Mouse (Mus musculus): ENCODE measurements around the gene Slc25a24. TPM values are rescaled to one million over a fixed set of nuclear protein-coding genes. Genes with fewer than 3 reads are reported as not detected.
A peak's percentile ranks its signal among the peaks of the same experiment; 100 is the strongest.

Slc25a24 gene
- 1.7 and 3.2 TPM in 2 replicates for polyA plus RNA-seq (2012; rRNA removed)

DNA sequence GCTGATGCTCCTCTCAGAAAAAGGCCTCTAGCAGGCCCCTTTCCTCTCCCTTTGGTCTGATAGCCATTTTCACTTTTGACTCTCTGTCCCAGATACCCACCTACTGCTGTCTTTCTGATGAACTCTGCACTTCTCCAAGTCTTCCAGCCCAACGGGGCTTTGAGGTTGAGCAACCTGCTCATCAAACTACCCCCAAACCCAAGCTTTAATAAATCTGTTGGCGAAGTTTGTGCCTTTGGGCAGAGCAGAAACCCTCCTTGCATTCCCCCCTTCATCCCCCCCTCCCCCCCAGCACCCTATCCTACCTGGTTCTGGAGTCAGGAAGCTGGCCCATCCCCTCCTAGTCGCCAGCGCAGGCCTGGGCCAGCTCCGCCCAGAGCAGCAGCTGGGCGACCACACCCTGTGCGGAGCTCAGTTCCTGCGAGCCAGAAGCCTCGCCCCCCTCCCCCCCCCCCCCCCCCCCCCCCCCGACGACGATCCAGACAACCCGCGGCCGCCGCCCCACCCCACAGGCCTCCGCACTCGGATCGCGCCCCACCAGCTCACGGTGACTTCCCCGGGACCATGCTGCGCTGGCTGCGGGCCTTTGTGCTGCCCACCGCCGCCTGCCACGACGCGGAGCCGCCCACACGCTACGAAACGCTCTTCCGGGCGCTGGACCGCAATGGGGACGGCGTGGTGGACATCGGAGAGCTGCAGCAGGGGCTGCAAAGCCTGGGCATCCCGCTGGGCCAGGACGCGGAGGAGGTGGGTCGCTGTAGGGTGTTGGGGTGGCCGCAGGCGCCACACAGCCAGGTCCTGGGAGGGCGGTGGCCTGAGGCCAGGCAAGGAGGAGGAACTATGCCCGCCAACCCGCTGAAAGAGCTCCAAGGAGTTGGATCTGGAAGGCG, at the start of gene Slc25a24:
Gene Slc25a24 (plus strand): TSS at position 509 of the 890 bp plus-strand sequence.
- peak in 1 of 2 experiments; percentile 24 for DNase-seq (ENCODE audit: low read depth in 1 of 2, low spot score in 2 of 2)
- Histone ChIP-seq H3K36me3 (ENCODE audit: control insufficient read depth, insufficient read depth, low read length) (no peaks in the 10 kb centered on the region), H3K27me3 (ENCODE audit: control insufficient read depth, insufficient read depth, low read length) (no peaks in the 10 kb centered on the region), H3K4me3 (ENCODE audit: extremely low read depth, insufficient read depth, insufficient read length) (peak within 1 kb of the TSS; percentile 85), H3K4me1 (ENCODE audit: control insufficient read depth, insufficient read depth, insufficient read length) (peaks cover 6% of the 10 kb centered on the region), H3K27ac (ENCODE audit: insufficient read depth, low read length) (peak within 1 kb of the TSS; percentile 77)
- no peak for TF ChIP-seq CTCF (IDR thresholded peaks at IDR 0.05; ENCODE audit: extremely low read depth, insufficient read depth, insufficient read length, insufficient replicate concordance)
- no peak for TF ChIP-seq POLR2A (IDR thresholded peaks at IDR 0.05; ENCODE audit: low read depth, low read length)
- 4% methylated on average over 31 of the region's 49 CpGs for WGBS

- Histone ChIP-seq H3K27me3 (ENCODE audit: control insufficient read depth, insufficient read depth, low read length) (no peaks in the 10 kb centered on the region), H3K27ac (ENCODE audit: insufficient read depth, low read length) (no peak within 1 kb of the TSS), H3K4me1 (ENCODE audit: control insufficient read depth, insufficient read depth, insufficient read length) (no peaks in the 10 kb centered on the region), H3K36me3 (ENCODE audit: control insufficient read depth, insufficient read depth, low read length) (no peaks in the 10 kb centered on the region), H3K4me3 (ENCODE audit: extremely low read depth, insufficient read depth, insufficient read length) (no peak within 1 kb of the TSS)
- TF ChIP-seq CTCF (IDR thresholded peaks at IDR 0.05; ENCODE audit: extremely low read depth, insufficient read depth, insufficient read length, insufficient replicate concordance) (no peak), POLR2A (IDR thresholded peaks at IDR 0.05; ENCODE audit: low read depth, low read length) (no peak)
- no peak for DNase-seq (ENCODE audit: low read depth in 1 of 2, low spot score in 2 of 2)
- WGBS: 97% methylated on average over 17 of the region's 17 CpGs
Observed at GRCm38 (mm10) chr3:109080169-109080568, 42.8 kb upstream of the Slc25a24 start, which contains the start of gene Slc25a54. Slc25a54 (plus strand) TSS chr3:109080469.

GRCm38 (mm10) chr3:109084418-109084817, 38.5 kb upstream of the Slc25a24 start:
- no peaks in the 10 kb centered on the region for H3K4me1 ChIP-seq (ENCODE audit: control insufficient read depth, insufficient read depth, insufficient read length)
- no peak overlapping the region for H3K4me3 ChIP-seq (ENCODE audit: extremely low read depth, insufficient read depth, insufficient read length)
- H3K27ac ChIP-seq (ENCODE audit: insufficient read depth, low read length): no peak overlapping the region
- no peak for TF ChIP-seq CTCF (IDR thresholded peaks at IDR 0.05; ENCODE audit: extremely low read depth, insufficient read depth, insufficient read length, insufficient replicate concordance)
- no peak for TF ChIP-seq POLR2A (IDR thresholded peaks at IDR 0.05; ENCODE audit: low read depth, low read length)
- WGBS: 87% methylated on average over 2 of the region's 2 CpGs
- no peak for DNase-seq (ENCODE audit: low read depth in 1 of 2, low spot score in 2 of 2)
- no peaks in the 10 kb centered on the region for H3K27me3 ChIP-seq (ENCODE audit: control insufficient read depth, insufficient read depth, low read length)
- no peaks in the 10 kb centered on the region for H3K36me3 ChIP-seq (ENCODE audit: control insufficient read depth, insufficient read depth, low read length)

DNA sequence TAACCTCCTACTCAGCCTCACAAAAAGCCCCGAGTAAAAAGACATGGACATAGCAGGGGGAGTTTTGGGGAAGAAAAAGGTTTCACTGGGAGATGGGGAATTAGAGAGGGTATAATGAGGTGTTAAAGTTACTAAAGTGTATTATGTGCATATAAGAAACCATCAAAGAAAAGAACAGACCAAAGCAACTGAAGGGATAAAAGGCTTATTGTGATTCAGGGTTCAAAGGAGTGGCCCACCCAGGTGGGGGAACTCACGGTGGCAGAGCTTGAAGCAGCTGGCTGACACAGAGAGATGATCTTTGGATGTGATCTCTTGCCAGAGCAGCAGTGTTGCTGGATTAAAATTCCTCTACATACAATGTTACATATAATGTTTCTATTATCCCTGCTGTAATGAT, 34.5 kb upstream of the Slc25a24 start:
- Histone ChIP-seq H3K4me1 (ENCODE audit: control insufficient read depth, insufficient read depth, insufficient read length) (no peaks in the 10 kb centered on the region), H3K27ac (ENCODE audit: insufficient read depth, low read length) (no peak overlapping the region), H3K4me3 (ENCODE audit: extremely low read depth, insufficient read depth, insufficient read length) (no peak overlapping the region), H3K27me3 (ENCODE audit: control insufficient read depth, insufficient read depth, low read length) (no peaks in the 10 kb centered on the region), H3K36me3 (ENCODE audit: control insufficient read depth, insufficient read depth, low read length) (no peaks in the 10 kb centered on the region)
- no peak for DNase-seq (ENCODE audit: low read depth in 1 of 2, low spot score in 2 of 2)
- TF ChIP-seq POLR2A (IDR thresholded peaks at IDR 0.05; ENCODE audit: low read depth, low read length) (no peak), CTCF (IDR thresholded peaks at IDR 0.05; ENCODE audit: extremely low read depth, insufficient read depth, insufficient read length, insufficient replicate concordance) (no peak)
- 57% methylated on average over 2 of the region's 2 CpGs for WGBS

DNA sequence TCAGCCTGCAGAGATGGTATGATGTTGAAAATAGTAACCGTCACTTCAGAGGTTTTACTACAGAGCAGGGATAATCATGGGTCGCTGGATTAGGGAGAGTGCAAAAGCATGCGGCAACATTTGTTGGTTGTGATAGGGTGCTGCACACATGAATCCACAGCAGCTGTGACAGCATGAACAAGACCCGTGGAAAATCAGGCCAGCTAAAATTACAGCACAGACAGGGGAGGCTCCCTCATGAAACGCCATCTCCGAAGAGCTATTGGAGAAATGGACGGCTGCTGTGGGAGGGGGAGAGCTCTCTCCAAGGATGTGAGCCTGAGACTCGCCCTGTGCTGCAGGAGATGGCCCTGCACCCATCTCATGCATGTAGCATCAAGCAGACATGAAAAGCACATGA, 18.2 kb upstream of the Slc25a24 start:
- Histone ChIP-seq H3K27ac (ENCODE audit: insufficient read depth, low read length) (no peak overlapping the region), H3K27me3 (ENCODE audit: control insufficient read depth, insufficient read depth, low read length) (no peaks in the 10 kb centered on the region), H3K36me3 (ENCODE audit: control insufficient read depth, insufficient read depth, low read length) (no peaks in the 10 kb centered on the region), H3K4me1 (ENCODE audit: control insufficient read depth, insufficient read depth, insufficient read length) (no peaks in the 10 kb centered on the region), H3K4me3 (ENCODE audit: extremely low read depth, insufficient read depth, insufficient read length) (no peak overlapping the region)
- DNase-seq (ENCODE audit: low read depth in 1 of 2, low spot score in 2 of 2): no peak
- WGBS: 83% methylated on average over 8 of the region's 8 CpGs
- TF ChIP-seq POLR2A (IDR thresholded peaks at IDR 0.05; ENCODE audit: low read depth, low read length): no peak
- TF ChIP-seq CTCF (IDR thresholded peaks at IDR 0.05; ENCODE audit: extremely low read depth, insufficient read depth, insufficient read length, insufficient replicate concordance): no peak

DNA sequence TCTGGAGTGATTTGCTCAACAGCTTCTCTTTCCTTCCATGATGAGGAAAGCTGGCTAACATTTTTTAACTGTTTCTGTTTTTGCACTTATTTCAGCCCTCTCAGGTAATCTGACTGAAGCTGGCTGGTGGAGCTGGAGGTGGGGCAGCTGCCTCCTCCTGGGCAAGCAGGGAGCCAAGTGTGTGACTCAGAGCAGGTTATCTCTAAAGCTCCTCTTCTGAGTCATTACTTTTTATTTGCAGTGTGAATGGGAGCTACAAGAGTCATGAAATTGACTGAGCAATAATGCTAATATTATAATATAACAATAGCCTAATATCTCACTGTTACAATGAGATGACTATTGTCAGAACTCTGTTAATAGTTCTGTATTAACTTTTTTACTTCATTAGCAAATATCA, 5.8 kb upstream of the Slc25a24 start:
- no peak for DNase-seq (ENCODE audit: low read depth in 1 of 2, low spot score in 2 of 2)
- TF ChIP-seq CTCF (IDR thresholded peaks at IDR 0.05; ENCODE audit: extremely low read depth, insufficient read depth, insufficient read length, insufficient replicate concordance): no peak
- TF ChIP-seq POLR2A (IDR thresholded peaks at IDR 0.05; ENCODE audit: low read depth, low read length): no peak
- H3K27me3 ChIP-seq (ENCODE audit: control insufficient read depth, insufficient read depth, low read length): no peaks in the 10 kb centered on the region
- H3K27ac ChIP-seq (ENCODE audit: insufficient read depth, low read length): no peak overlapping the region
- no peak overlapping the region; the same call in 1 of the 2 replicates for H3K4me3 ChIP-seq (ENCODE audit: extremely low read depth, insufficient read depth, insufficient read length)
- no peaks in the 10 kb centered on the region for H3K4me1 ChIP-seq (ENCODE audit: control insufficient read depth, insufficient read depth, insufficient read length)
- H3K36me3 ChIP-seq (ENCODE audit: control insufficient read depth, insufficient read depth, low read length): no peaks in the 10 kb centered on the region

DNA sequence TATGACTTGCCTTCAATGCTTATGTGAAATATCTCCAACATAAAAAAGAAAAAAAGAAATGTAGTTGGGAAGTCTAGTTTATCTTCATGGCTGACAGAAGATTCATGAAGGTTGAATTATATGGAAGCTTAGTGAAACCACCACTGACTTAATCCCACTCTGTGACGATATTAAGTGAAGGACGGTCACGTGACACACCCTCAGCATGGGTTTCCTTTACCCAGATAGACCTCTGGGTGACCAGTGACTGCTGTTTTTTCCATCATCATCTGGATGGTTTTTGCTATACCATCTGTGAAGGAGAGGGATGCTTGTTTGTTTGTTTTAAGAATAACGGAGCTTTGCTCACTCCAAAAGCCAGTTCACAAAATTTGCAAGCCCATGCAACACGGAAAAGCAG, 3.4 kb upstream of the Slc25a24 start:
- Histone ChIP-seq H3K27me3 (ENCODE audit: control insufficient read depth, insufficient read depth, low read length) (no peaks in the 10 kb centered on the region), H3K27ac (ENCODE audit: insufficient read depth, low read length) (no peak overlapping the region), H3K36me3 (ENCODE audit: control insufficient read depth, insufficient read depth, low read length) (no peaks in the 10 kb centered on the region), H3K4me3 (ENCODE audit: extremely low read depth, insufficient read depth, insufficient read length) (no peak overlapping the region), H3K4me1 (ENCODE audit: control insufficient read depth, insufficient read depth, insufficient read length) (peaks cover 6% of the 10 kb centered on the region)
- DNase-seq (ENCODE audit: low read depth in 1 of 2, low spot score in 2 of 2): no peak
- WGBS: 89% methylated on average over 5 of the region's 5 CpGs
- TF ChIP-seq CTCF (IDR thresholded peaks at IDR 0.05; ENCODE audit: extremely low read depth, insufficient read depth, insufficient read length, insufficient replicate concordance) (no peak), POLR2A (IDR thresholded peaks at IDR 0.05; ENCODE audit: low read depth, low read length) (no peak)

Measured in spleen, adult 2 months (tissue).